Mouse (Mus musculus): ENCODE results near the gene Slc16a11.

DNA sequence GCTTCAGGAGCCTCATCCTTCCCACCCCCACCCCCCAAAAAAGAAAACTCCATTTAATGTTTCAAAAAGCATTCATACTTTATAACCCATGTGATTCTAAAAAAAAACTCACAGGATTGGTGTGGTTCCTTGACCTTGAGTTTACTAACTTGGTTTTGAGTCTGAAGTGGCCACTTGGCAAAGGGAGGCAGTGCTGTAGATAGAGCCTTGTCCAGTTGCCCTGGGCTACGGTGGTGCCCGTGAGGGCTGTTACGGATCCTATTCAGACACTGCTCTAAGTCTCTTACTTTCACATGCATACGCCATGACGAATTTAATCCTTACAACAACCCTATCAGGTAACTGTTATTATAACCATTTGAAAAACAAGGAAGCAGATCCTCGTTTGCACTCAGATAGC lies 580 bp upstream of the Slc16a11 start:
- TF ChIP-seq CTCF (IDR thresholded peaks at IDR 0.05; ENCODE audit: control insufficient read depth, insufficient read depth, insufficient read length) (no peak), MAX (IDR thresholded peaks at IDR 0.05) (no peak), MYOG (IDR thresholded peaks at IDR 0.05; ENCODE audit: control insufficient read depth, extremely low read depth, insufficient read length) (no peak), USF1 (IDR thresholded peaks at IDR 0.05; ENCODE audit: low read depth) (no peak)
